Mouse (Mus musculus) liver, embryonic 14.5 days (tissue): ENCODE measurements around the gene Jup.

Source experiments
- CTCF ChIP-seq: IDR thresholded peaks from 2 replicates; pipeline ENCODE4 v1.5.1; 2016; ENCODE audit warnings: antibody characterized with exemption, low read depth, control low read depth
- EP300 ChIP-seq: IDR thresholded peaks from 2 replicates; pipeline ENCODE4 v1.6.1; 2016; ENCODE audit warnings: antibody characterized with exemption, low read depth

DNA sequence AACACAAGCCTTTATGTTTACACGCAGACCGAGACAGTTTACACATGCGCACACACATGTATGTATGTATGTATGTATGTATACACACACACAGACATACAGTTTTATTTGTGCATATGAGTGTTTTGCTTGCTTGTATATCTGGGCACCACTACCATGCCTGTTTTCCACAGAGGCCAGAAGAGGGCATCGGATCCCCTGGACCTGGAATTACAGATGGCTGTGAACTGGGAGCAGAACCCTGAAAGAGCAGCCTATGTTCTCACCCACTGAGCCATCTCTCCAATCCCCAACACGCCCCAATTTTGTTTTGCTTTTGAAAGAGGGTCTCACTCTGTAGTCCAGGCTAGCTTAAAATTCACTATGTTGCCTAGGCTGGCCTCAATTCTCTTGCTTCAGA, 40.2 kb downstream of the Jup start:
- TF ChIP-seq CTCF = no peak
- no peak for TF ChIP-seq EP300
